Mouse (Mus musculus) ES-Bruce4 (cell line): Measurements from ENCODE around the gene Cmtr1. TPM values are rescaled to one million over a fixed set of nuclear protein-coding genes. Genes with fewer than 3 reads are reported as not detected.

Experiments
- H3K27ac ChIP-seq: 2 replicates; pipeline ENCODE4 v1.5.1; 2012; ENCODE audit warnings: low read length, inconsistent platforms; ENCODE audit not compliant: insufficient read depth
- H3K27me3 ChIP-seq: 2 replicates; pipeline ENCODE4 v1.6.1; 2012; ENCODE audit warnings: mild to moderate bottlenecking, low read length, inconsistent platforms; ENCODE audit not compliant: control insufficient read depth, poor library complexity, insufficient read depth, severe bottlenecking
- H3K36me3 ChIP-seq: 2 replicates; pipeline ENCODE4 v1.6.1; 2012; ENCODE audit warnings: inconsistent platforms, mild to moderate bottlenecking, low read length, moderate library complexity; ENCODE audit not compliant: control insufficient read depth, poor library complexity, insufficient read depth, severe bottlenecking
- H3K4me1 ChIP-seq: one replicate; pipeline ENCODE4 v1.8.1; 2011; ENCODE audit warnings: low read length; ENCODE audit not compliant: control insufficient read depth, insufficient read depth
- H3K4me3 ChIP-seq: 2 replicates; pipeline ENCODE4 v1.5.1; 2011; ENCODE audit warnings: low read depth, mild to moderate bottlenecking, low read length
- H3K9ac ChIP-seq: 2 replicates; pipeline ENCODE4 v1.6.1; 2012; ENCODE audit warnings: low read depth, mild to moderate bottlenecking, inconsistent platforms; ENCODE audit not compliant: poor library complexity, severe bottlenecking
- H3K9me3 ChIP-seq: replicated peaks from 2 replicates; pipeline ENCODE4 v1.6.1; 2012; ENCODE audit warnings: mild to moderate bottlenecking, low read length, inconsistent platforms; ENCODE audit not compliant: control insufficient read depth, poor library complexity, insufficient read depth, severe bottlenecking
- CTCF ChIP-seq: IDR thresholded peaks from one replicate; pipeline ENCODE4 v1.8.1; 2011; ENCODE audit warnings: low read depth, low read length
- EP300 ChIP-seq: IDR thresholded peaks from 2 replicates; pipeline ENCODE4 v1.6.1; 2011; ENCODE audit warnings: low read depth, low read length; ENCODE audit not compliant: insufficient read depth
- POLR2A ChIP-seq: IDR thresholded peaks from one replicate; pipeline ENCODE4 v1.8.1; 2011; ENCODE audit warnings: low read length; ENCODE audit not compliant: insufficient read depth
- polyA plus RNA-seq: library from polyadenylated mRNA; stranded (reverse); fragments of >200 nt; gene quantifications from 2 replicates; pipeline ENCODE4 v1.2.4, GENCODE M21; 2011; ENCODE audit warnings: low read depth; ENCODE audit not compliant: missing spikeins, insufficient read depth, insufficient read length

Gene Cmtr1
- polyA plus RNA-seq, 1 experiment, result 79.2 TPM

DNA sequence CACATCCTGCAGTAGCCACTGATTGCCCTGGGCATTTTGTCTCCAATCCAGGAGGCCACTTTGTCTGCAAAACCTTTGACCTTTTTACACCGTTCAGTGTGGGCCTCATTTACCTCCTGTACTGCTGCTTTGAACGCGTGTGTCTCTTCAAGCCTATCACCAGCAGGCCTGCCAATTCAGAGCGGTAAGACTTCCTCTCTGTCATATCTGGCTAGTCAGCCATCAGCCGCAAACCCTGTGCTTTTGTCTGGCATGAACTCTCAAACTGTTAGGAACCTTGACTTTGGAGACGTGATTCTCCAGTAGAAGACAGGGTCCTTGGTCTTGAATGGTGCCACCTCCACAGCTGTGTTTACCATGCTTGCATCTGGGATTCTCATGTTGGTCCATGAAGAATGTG lies 29.9 kb downstream of the Cmtr1 start:
- peaks cover 18% of the 10 kb centered on the region for H3K36me3 ChIP-seq
- no peak for TF ChIP-seq CTCF
- no peak for TF ChIP-seq POLR2A
- no peak for TF ChIP-seq EP300
- no peak overlapping the region for H3K9ac ChIP-seq

DNA sequence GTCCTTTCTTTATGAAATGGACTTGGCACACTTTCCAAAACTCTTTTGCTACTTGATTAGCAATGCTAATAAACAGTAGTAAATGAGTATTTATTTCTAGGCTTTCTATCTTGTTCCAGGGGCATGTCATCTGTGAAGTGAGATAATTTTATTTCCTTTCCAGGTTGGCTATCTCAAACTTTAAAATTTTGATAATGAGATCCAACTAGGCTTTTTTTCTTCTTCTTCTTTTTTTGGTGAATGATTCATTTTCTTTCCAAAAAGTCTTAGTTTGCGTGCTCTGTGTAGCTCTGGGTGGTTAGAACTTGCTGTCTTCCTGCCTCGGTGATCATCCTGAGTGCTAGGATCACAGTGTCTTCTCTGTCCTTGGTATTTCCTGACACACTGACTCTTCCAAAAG lies 32.4 kb downstream of the Cmtr1 start:
- H3K4me1 ChIP-seq, result no peaks in the 10 kb centered on the region

More for the DNA sequence above, 29.9 kb downstream of the Cmtr1 start:
- no peak overlapping the region for H3K27ac ChIP-seq
- H3K4me1 ChIP-seq, result no peaks in the 10 kb centered on the region
- H3K4me3 ChIP-seq, result no peak overlapping the region
- no peaks in the 10 kb centered on the region for H3K27me3 ChIP-seq
- H3K9me3 ChIP-seq, result no peaks in the 10 kb centered on the region

GRCm38 (mm10) chr17:29693571-29693970 lies 33.2 kb downstream of the Cmtr1 start:
- H3K9ac ChIP-seq, result no peak overlapping the region
- no peaks in the 10 kb centered on the region for H3K9me3 ChIP-seq
- H3K27me3 ChIP-seq, result no peaks in the 10 kb centered on the region
- no peak overlapping the region for H3K27ac ChIP-seq
- no peak overlapping the region for H3K4me3 ChIP-seq
- TF ChIP-seq EP300, result no peak
- no peaks in the 10 kb centered on the region for H3K4me1 ChIP-seq
- H3K36me3 ChIP-seq, result peaks cover 24% of the 10 kb centered on the region

More for the DNA sequence above, 32.4 kb downstream of the Cmtr1 start:
- Histone ChIP-seq H3K9me3 (no peaks in the 10 kb centered on the region), H3K27ac (no peak overlapping the region), H3K36me3 (peaks cover 22% of the 10 kb centered on the region), H3K27me3 (no peaks in the 10 kb centered on the region), H3K9ac (no peak overlapping the region), H3K4me3 (no peak overlapping the region)
- TF ChIP-seq CTCF, result no peak
- no peak for TF ChIP-seq POLR2A
- TF ChIP-seq EP300, result no peak

- Histone ChIP-seq H3K27me3 (no peaks in the 10 kb centered on the region), H3K9me3 (no peaks in the 10 kb centered on the region), H3K27ac (no peak overlapping the region), H3K36me3 (peaks cover 27% of the 10 kb centered on the region), H3K4me1 (no peaks in the 10 kb centered on the region), H3K9ac (no peak overlapping the region), H3K4me3 (no peak overlapping the region)
- TF ChIP-seq POLR2A (no peak), EP300 (no peak), CTCF (no peak)
These were observed 34.1 kb downstream of the Cmtr1 start for GRCm38 (mm10) chr17:29694516-29694915.

GRCm38 (mm10) chr17:29696940-29697339 lies 36.5 kb downstream of the Cmtr1 start:
- H3K4me1 ChIP-seq, result no peaks in the 10 kb centered on the region
- no peak overlapping the region for H3K4me3 ChIP-seq
- no peak overlapping the region for H3K9ac ChIP-seq
- H3K27me3 ChIP-seq, result no peaks in the 10 kb centered on the region
- TF ChIP-seq CTCF (no peak), EP300 (no peak)
- H3K27ac ChIP-seq, result no peak overlapping the region
- no peaks in the 10 kb centered on the region for H3K9me3 ChIP-seq
- peaks cover 27% of the 10 kb centered on the region for H3K36me3 ChIP-seq

GRCm38 (mm10) chr17:29698421-29698820 lies 38.0 kb downstream of the Cmtr1 start:
- Histone ChIP-seq H3K4me3 (no peak overlapping the region), H3K4me1 (no peaks in the 10 kb centered on the region), H3K27me3 (no peaks in the 10 kb centered on the region), H3K27ac (no peak overlapping the region), H3K36me3 (peaks cover 29% of the 10 kb centered on the region), H3K9ac (no peak overlapping the region), H3K9me3 (no peaks in the 10 kb centered on the region)
- TF ChIP-seq EP300 (no peak), CTCF (no peak), POLR2A (no peak)
